Mouse (Mus musculus): ENCODE results near the gene Pgp.
A peak's percentile ranks its signal among the peaks of the same experiment; 100 is the strongest.

- TF ChIP-seq POLR2AphosphoS5 (IDR thresholded peaks at IDR 0.05; ENCODE audit: insufficient replicate concordance, low read depth, low read length) (no peak), CTCF (IDR thresholded peaks at IDR 0.05; ENCODE audit: low read depth, low read length) (0 out of 2 replicates have a peak, but pooled peaks have one; percentile 5), GATA1 (IDR thresholded peaks at IDR 0.05; ENCODE audit: borderline replicate concordance, low read length) (no peak), GATA2 (IDR thresholded peaks at IDR 0.05; ENCODE audit: borderline replicate concordance, low read depth, low read length) (no peak), TAL1 (conservative IDR thresholded peaks at IDR 0.05; ENCODE audit: low read depth, low read length) (no peak)
Measured at GRCm38 (mm10) chr17:24494627-24495335, 24.6 kb downstream of the Pgp start.
